Mouse (Mus musculus) megakaryocyte, embryonic 14.5 days (primary cell): ENCODE data around the gene Filip1l. TPM values are rescaled to one million over a fixed set of nuclear protein-coding genes. Genes with fewer than 3 reads are reported as not detected.
A peak's percentile ranks its signal among the peaks of the same experiment; 100 is the strongest.

Source experiments
- H3K27me3 ChIP-seq: replicated peaks from 2 replicates; pipeline ENCODE3; 2012; ENCODE audit warnings: inconsistent platforms
- H3K36me3 ChIP-seq: replicated peaks from 2 replicates; pipeline ENCODE3; 2012; ENCODE audit warnings: low read length, inconsistent platforms, mixed read lengths
- H3K4me1 ChIP-seq: 2 replicates; pipeline ENCODE4 v1.6.1; 2012; ENCODE audit warnings: inconsistent platforms
- H3K4me3 ChIP-seq: replicated peaks from 2 replicates; pipeline ENCODE3; 2012; ENCODE audit warnings: moderate library complexity, mild to moderate bottlenecking, inconsistent platforms
- H3K9me3 ChIP-seq: 2 replicates; pipeline ENCODE4 v1.6.1; 2012; ENCODE audit warnings: inconsistent platforms
- FLI1 ChIP-seq: IDR thresholded peaks from 2 replicates; pipeline ENCODE4 v1.6.1; 2012; ENCODE audit warnings: low read length, inconsistent platforms, mixed read lengths
- GATA1 ChIP-seq: IDR thresholded peaks from 3 replicates; pipeline ENCODE4 v1.6.1; 2012; ENCODE audit warnings: mixed read lengths, low read length, inconsistent platforms, borderline replicate concordance
- polyA plus RNA-seq: library from polyadenylated mRNA; stranded (reverse); fragments of >175 nt; gene quantifications from 2 replicates; pipeline ENCODE4 v1.2.3, GENCODE M21; 2012; ENCODE audit warnings: low replicate concordance; ENCODE audit not compliant: insufficient read depth

The Filip1l gene
- polyA plus RNA-seq, 1 experiment = 1.7 TPM

DNA sequence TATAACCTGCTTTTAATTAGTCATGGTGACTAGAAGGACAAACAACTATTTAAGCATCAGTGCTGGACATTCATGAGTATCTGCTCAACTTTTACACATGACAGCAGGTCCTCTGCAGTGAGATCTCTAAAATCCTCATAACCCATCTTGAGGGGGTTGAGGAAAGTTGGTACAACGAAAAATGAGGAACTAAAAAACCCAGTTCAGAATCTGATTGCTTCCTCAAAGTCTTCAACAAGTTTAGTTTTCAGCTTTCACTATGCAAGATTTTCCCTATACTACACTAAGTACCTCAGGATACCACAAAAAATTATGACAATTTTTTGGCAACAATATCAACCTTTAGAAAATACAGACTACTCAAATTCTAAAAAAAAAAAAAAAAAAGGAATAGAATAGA lies 181.5 kb downstream of the Filip1l start:
- H3K4me1 ChIP-seq = peaks cover 44% of the 10 kb centered on the region
- no peaks in the 10 kb centered on the region for H3K36me3 ChIP-seq
- no peak for TF ChIP-seq FLI1
- TF ChIP-seq GATA1 = no peak
- no peaks in the 10 kb centered on the region for H3K27me3 ChIP-seq
- no peak overlapping the region for H3K4me3 ChIP-seq
- H3K9me3 ChIP-seq = no peaks in the 10 kb centered on the region

DNA sequence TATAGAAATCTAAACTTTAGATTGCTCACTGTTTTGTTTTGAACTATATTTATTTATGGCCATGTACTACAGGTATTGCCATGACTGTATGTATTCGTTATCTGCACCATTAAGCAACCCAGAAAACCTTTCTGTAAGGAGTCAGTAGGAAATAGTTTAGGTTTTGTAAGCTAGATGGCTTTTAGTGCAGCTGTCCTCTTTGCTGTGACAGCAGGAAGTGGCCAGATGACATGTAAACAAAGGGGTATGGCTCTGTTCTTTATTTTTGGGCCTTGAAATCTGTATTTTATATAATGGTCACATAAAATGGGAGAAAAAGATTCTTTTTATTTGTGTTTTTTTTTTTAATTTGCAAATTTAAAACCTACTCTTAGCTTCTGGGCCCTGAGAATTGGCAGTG lies 181.9 kb downstream of the Filip1l start:
- Histone ChIP-seq H3K4me1 (peaks cover 44% of the 10 kb centered on the region), H3K4me3 (no peak overlapping the region), H3K36me3 (no peaks in the 10 kb centered on the region), H3K9me3 (no peaks in the 10 kb centered on the region), H3K27me3 (no peaks in the 10 kb centered on the region)
- TF ChIP-seq FLI1 = no peak
- no peak for TF ChIP-seq GATA1

DNA sequence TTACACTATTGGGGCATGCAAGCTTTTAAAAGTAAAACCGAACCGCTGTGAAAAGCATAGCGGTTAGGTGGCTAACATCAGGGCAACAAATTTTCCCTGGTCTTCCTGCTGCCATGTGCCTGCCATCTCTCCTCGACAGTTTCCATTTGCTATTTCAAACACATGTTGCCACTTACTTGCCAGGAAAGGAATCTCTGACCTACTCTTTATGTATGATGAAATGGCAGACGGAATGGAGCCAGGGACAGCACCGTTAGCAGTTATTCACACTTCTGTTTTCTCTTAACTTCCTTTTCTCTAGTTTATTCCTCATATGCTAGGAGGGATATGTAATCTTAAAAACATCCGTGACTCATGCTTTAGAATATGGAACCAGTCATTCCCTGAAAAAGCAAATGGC lies 183.6 kb downstream of the Filip1l start:
- no peaks in the 10 kb centered on the region for H3K36me3 ChIP-seq
- peaks cover 36% of the 10 kb centered on the region for H3K4me1 ChIP-seq
- H3K27me3 ChIP-seq = no peaks in the 10 kb centered on the region
- H3K4me3 ChIP-seq = no peak overlapping the region
- H3K9me3 ChIP-seq = no peaks in the 10 kb centered on the region
- TF ChIP-seq FLI1 (no peak), GATA1 (no peak)

DNA sequence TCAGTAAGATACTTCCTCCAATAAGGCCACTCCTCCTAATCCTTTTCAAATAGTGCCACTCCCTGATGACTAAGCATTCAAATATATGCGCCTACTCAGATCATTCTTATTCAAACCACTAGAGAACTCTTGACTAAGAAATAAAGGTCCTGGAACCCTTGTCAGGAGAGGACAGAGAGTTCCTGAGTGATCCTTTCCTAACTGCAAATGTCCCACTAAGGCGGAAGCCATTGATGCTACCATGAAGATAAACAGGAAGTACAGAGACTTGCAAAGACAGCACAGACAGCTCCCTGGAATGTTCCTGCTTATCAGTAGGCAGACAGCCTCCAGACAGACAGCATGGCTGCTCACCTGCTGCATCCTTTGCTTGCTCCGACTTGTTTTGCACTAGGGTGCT lies 190.3 kb downstream of the Filip1l start:
- Histone ChIP-seq H3K36me3 (peaks cover 8% of the 10 kb centered on the region), H3K27me3 (no peaks in the 10 kb centered on the region), H3K4me1 (peaks cover 38% of the 10 kb centered on the region), H3K9me3 (peaks cover 10% of the 10 kb centered on the region), H3K4me3 (no peak overlapping the region)
- TF ChIP-seq FLI1 (no peak), GATA1 (no peak)

DNA sequence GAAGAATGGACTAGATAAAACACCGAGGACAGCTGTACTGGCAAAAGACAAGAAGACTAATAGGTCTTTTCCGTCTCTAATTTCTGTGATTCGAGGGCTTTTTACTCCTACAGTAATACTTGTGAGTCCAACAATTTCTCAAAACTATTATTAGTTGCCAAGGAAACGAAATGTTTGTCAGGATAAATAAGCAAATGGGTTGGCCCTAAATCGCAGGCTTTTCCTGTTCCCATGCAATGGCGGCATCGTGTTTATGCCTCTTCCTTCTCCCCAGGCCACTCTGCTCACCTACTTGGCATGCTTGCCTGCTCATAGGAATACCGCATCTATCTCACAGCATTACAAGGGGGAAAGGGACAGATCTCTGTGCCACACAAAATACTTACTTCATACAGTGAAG lies 191.5 kb downstream of the Filip1l start:
- H3K36me3 ChIP-seq = peaks cover 8% of the 10 kb centered on the region
- TF ChIP-seq GATA1 (no peak), FLI1 (no peak)
- peaks cover 10% of the 10 kb centered on the region for H3K9me3 ChIP-seq
- peaks cover 40% of the 10 kb centered on the region for H3K4me1 ChIP-seq
- no peak overlapping the region for H3K4me3 ChIP-seq
- H3K27me3 ChIP-seq = no peaks in the 10 kb centered on the region

DNA sequence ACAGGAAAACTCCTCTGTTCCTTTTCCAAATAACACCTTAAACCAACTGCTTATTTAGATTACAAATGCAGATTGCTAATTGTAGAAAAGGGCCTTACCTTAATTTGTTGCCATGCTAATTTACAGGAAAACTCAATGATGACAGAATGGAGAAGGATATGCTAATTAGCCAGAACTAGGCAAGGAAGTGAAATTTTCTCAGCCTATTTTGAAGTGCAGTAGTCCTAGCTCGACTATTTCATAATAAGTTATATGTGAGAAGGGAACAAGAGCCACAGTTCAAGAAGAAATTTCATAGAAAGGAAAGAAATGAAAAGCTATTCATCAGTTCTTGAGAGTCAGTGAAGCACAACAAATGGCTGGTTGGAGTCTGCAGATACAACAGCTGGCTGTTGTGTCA lies 193.5 kb downstream of the Filip1l start:
- H3K4me1 ChIP-seq = peaks cover 44% of the 10 kb centered on the region
- H3K27me3 ChIP-seq = no peaks in the 10 kb centered on the region
- H3K9me3 ChIP-seq = peaks cover 10% of the 10 kb centered on the region
- no peak for TF ChIP-seq GATA1
- TF ChIP-seq FLI1 = no peak
- peaks cover 8% of the 10 kb centered on the region for H3K36me3 ChIP-seq
- H3K4me3 ChIP-seq = no peak overlapping the region

DNA sequence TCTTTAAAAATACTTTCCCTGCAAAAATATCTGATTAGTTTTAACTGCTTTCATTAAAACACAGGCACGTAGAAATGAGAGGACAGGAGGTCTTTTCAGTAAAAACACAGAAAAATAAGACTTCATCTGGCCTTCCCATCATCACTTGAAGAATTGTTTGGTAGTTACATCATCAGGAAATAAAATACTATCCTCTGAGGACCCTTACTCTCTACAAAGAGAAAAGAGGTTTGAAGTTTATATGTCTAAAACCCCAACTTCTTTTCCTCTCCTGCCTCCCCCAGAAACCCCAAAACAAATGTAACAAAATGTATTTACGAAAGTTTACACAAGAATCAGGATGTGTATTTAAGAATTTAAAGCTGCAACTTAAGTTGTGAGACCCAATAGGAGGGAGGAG lies 195.7 kb downstream of the Filip1l start:
- Histone ChIP-seq H3K4me1 (peaks cover 48% of the 10 kb centered on the region), H3K36me3 (peaks cover 11% of the 10 kb centered on the region), H3K27me3 (no peaks in the 10 kb centered on the region), H3K9me3 (no peaks in the 10 kb centered on the region), H3K4me3 (peak overlapping the region; percentile 93)
- TF ChIP-seq GATA1 = no peak
- TF ChIP-seq FLI1 = no peak

DNA sequence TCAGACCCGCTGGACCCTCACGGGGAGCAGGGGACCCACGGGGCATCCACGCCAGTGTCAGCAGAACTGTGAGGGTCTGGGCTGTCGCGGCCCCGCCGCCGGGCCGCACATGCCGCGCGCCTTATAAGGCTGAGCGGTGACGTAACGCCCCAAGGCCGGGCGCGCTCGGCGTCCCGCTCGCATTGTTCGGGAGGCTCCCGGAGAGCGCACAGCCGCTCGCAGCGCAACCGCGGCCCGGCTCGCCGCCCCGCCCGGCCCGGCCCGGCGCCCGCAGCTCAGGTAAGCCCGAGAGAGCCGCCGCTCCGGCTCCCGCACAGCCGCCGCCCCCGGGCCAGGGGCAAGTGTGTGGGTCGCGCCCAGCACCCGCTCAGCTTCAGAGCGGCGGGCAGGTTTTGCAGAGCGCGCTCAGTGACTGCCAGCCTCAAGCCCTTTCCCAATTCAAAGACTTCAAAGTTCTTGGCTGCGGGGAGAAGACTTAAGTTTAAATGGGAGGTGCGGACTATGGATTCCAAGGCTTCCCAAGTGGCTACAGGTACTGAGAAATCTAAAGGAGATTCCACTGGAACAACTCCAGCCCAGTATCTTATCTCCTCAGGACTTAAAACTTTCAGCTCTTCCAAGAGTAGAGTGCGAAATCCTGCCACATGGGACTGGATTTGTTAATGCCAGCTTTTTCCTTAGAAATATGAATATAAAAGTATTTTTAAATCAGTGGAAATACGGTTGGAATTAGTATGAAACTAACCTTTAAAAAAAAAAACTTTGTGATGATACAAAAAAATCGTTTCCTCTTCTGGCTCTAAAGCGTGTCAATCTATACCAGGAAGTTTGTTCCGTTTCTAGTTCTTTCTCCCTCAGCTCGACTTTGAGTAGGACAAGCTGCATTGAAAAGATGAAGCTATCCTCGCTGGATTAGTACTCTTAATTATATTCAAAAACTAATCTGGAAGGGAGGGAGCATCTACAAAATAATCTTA lies 196.5 kb downstream of the Filip1l start:
- H3K9me3 ChIP-seq = no peaks in the 10 kb centered on the region
- peaks cover 48% of the 10 kb centered on the region for H3K4me1 ChIP-seq
- no peaks in the 10 kb centered on the region for H3K27me3 ChIP-seq
- peak overlapping the region; percentile 93 for H3K4me3 ChIP-seq
- TF ChIP-seq GATA1 (no peak), FLI1 (no peak)
- H3K36me3 ChIP-seq = peaks cover 16% of the 10 kb centered on the region

DNA sequence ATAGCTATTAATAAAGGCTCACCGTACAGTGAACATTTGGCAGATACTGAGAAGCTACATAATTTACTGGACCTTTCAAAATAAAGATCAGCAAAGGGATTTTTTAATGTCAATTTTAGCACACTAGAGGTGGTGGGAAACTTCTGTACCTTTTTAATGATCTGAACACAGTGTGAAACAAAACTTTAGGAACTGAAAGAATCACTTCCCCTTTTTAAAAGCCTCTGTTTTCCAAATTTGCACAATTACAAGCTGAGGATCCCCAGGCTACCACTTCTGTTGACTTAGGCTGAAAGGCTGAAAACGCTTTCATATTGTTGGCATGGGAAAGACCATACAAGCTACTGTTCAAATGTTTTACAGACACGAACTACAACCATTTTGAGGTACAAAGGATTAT lies 197.2 kb downstream of the Filip1l start:
- Histone ChIP-seq H3K36me3 (peaks cover 16% of the 10 kb centered on the region), H3K4me3 (peak overlapping the region; percentile 93)

DNA sequence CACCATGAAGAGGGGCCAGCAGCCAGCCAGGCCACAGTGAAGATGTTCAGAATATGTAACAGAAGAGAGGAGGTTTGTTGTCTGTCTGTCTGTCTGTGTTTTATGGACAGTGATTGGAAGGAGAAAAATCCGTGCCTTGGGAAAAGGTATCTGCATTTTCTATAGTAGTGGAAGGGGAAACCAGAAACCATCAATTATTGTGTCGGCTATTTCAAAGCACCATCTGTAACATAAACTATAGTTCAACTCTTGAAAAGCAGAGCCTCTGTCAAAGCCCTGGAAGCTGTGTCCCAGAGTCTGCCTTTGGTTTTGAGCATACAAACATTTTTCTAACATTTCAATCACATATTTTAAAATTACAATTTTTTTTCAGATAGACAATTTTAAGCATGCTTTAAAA lies 197.9 kb downstream of the Filip1l start:
- Histone ChIP-seq H3K36me3 (peaks cover 16% of the 10 kb centered on the region), H3K9me3 (no peaks in the 10 kb centered on the region), H3K4me3 (peak overlapping the region; percentile 77), H3K27me3 (no peaks in the 10 kb centered on the region), H3K4me1 (peaks cover 45% of the 10 kb centered on the region)
- no peak for TF ChIP-seq GATA1
- TF ChIP-seq FLI1 = no peak

More for the DNA sequence above, 197.2 kb downstream of the Filip1l start:
- no peaks in the 10 kb centered on the region for H3K27me3 ChIP-seq
- H3K4me1 ChIP-seq = peaks cover 45% of the 10 kb centered on the region
- H3K9me3 ChIP-seq = no peaks in the 10 kb centered on the region
- TF ChIP-seq FLI1 (no peak), GATA1 (no peak)
